Mouse (Mus musculus): ENCODE data around the gene Ccdc92. TPM values are rescaled to one million over a fixed set of nuclear protein-coding genes. Genes with fewer than 3 reads are reported as not detected.

Ccdc92 gene
- polyA plus RNA-seq, 1 experiment from 2014 or later: 10.1 TPM

GRCm38 (mm10) chr5:124830331-124830730, 31.9 kb downstream of the Ccdc92 start:
- WGBS: 87% methylated on average over 12 of the region's 12 CpGs
- no peak for ATAC-seq (ENCODE audit: low read depth)

GRCm38 (mm10) chr5:124822128-124822894, 39.9 kb downstream of the Ccdc92 start:
- no peak overlapping the region for H3K9ac ChIP-seq (ENCODE audit: low read depth, low read length)
- no peak overlapping the region for H3K27ac ChIP-seq (replicated peaks; ENCODE audit: low read depth, low read length)
- no peaks in the 10 kb centered on the region for H3K36me3 ChIP-seq (ENCODE audit: control insufficient read depth, insufficient read depth, low read length)
- H3K4me3 ChIP-seq (ENCODE audit: low read depth, low read length): no peak overlapping the region
- no peaks in the 10 kb centered on the region for H3K9me3 ChIP-seq (ENCODE audit: control insufficient read depth, low read length)
- DNase-seq (ENCODE audit: low spot score) (peak; percentile 64), ATAC-seq (ENCODE audit: low read depth) (peak; percentile 60; the same call in 1 of the 2 replicates)
- peak overlapping the region; percentile 10; the same call in 1 of the 2 replicates for H3K4me2 ChIP-seq (ENCODE audit: low read depth, low read length)
- peaks cover 3% of the 10 kb centered on the region for H3K4me1 ChIP-seq (ENCODE audit: control insufficient read depth, insufficient read depth, low read length)
- no peaks in the 10 kb centered on the region for H3K27me3 ChIP-seq (replicated peaks; ENCODE audit: control insufficient read depth, insufficient read depth, low read length)
- WGBS: 60% methylated on average over 18 of the region's 18 CpGs

More at GRCm38 (mm10) chr5:124830331-124830730, 31.9 kb downstream of the Ccdc92 start:
- Histone ChIP-seq H3K4me2 (ENCODE audit: low read depth, low read length) (no peak overlapping the region), H3K36me3 (ENCODE audit: control insufficient read depth, insufficient read depth, low read length) (no peaks in the 10 kb centered on the region), H3K4me1 (ENCODE audit: control insufficient read depth, insufficient read depth, low read length) (no peaks in the 10 kb centered on the region), H3K4me3 (ENCODE audit: low read depth, low read length) (no peak overlapping the region), H3K27ac (replicated peaks; ENCODE audit: low read depth, low read length) (no peak overlapping the region), H3K27me3 (replicated peaks; ENCODE audit: control insufficient read depth, insufficient read depth, low read length) (no peaks in the 10 kb centered on the region), H3K9ac (ENCODE audit: low read depth, low read length) (no peak overlapping the region), H3K9me3 (ENCODE audit: control insufficient read depth, low read length) (no peaks in the 10 kb centered on the region)
- no peak for DNase-seq (ENCODE audit: low spot score)

- no peak overlapping the region for H3K4me2 ChIP-seq (ENCODE audit: low read depth, low read length)
- peaks cover 3% of the 10 kb centered on the region; the same call in 1 of the 2 replicates for H3K4me1 ChIP-seq (ENCODE audit: control insufficient read depth, insufficient read depth, low read length)
- no peaks in the 10 kb centered on the region for H3K36me3 ChIP-seq (ENCODE audit: control insufficient read depth, insufficient read depth, low read length)
- H3K27me3 ChIP-seq (replicated peaks; ENCODE audit: control insufficient read depth, insufficient read depth, low read length): no peaks in the 10 kb centered on the region
- no peak overlapping the region for H3K4me3 ChIP-seq (ENCODE audit: low read depth, low read length)
- WGBS: 79% methylated on average over 15 of the region's 15 CpGs
- no peak overlapping the region for H3K9ac ChIP-seq (ENCODE audit: low read depth, low read length)
- DNase-seq (ENCODE audit: low spot score): no peak
- no peak overlapping the region for H3K27ac ChIP-seq (replicated peaks; ENCODE audit: low read depth, low read length)
- H3K9me3 ChIP-seq (ENCODE audit: control insufficient read depth, low read length): no peaks in the 10 kb centered on the region
- ATAC-seq (ENCODE audit: low read depth): no peak
Observed at GRCm38 (mm10) chr5:124817050-124817449, 45.2 kb downstream of the Ccdc92 start.

- Histone ChIP-seq H3K9me3 (ENCODE audit: control insufficient read depth, low read length) (no peaks in the 10 kb centered on the region), H3K4me3 (ENCODE audit: low read depth, low read length) (no peak overlapping the region), H3K4me1 (ENCODE audit: control insufficient read depth, insufficient read depth, low read length) (no peaks in the 10 kb centered on the region), H3K4me2 (ENCODE audit: low read depth, low read length) (no peak overlapping the region), H3K9ac (ENCODE audit: low read depth, low read length) (no peak overlapping the region), H3K36me3 (ENCODE audit: control insufficient read depth, insufficient read depth, low read length) (no peaks in the 10 kb centered on the region), H3K27ac (replicated peaks; ENCODE audit: low read depth, low read length) (no peak overlapping the region), H3K27me3 (replicated peaks; ENCODE audit: control insufficient read depth, insufficient read depth, low read length) (no peaks in the 10 kb centered on the region)
- 47% methylated on average over 4 of the region's 5 CpGs for WGBS
- no peak for ATAC-seq (ENCODE audit: low read depth)
- DNase-seq (ENCODE audit: low spot score): peak; percentile 19
Observed at GRCm38 (mm10) chr5:124814797-124815196, 47.4 kb downstream of the Ccdc92 start.

DNA sequence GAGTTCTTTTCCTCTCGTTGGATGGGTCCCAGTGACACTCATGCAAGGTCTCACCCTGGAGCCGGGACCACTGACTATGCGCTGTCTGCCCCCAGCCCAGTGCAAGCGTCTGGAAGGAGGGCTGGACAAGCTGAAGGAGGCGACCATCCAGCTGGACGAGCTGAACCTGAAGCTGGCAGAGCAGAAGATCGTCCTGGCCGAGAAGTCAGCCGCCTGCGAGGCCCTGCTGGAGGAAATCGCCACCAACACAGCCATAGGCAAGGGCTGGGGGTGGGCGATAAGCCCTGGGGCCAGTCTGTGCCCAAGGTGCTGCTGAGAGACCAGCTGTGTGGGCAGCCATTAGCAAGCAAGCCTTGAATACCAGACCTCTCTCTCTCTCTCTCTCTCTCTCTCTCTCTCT, 49.8 kb downstream of the Ccdc92 start:
- WGBS: 81% methylated on average over 12 of the region's 12 CpGs
- DNase-seq (ENCODE audit: low spot score) (no peak), ATAC-seq (ENCODE audit: low read depth) (no peak)
- H3K27me3 ChIP-seq (replicated peaks; ENCODE audit: control insufficient read depth, insufficient read depth, low read length): no peaks in the 10 kb centered on the region
- H3K9ac ChIP-seq (ENCODE audit: low read depth, low read length): no peak overlapping the region
- no peak overlapping the region for H3K4me3 ChIP-seq (ENCODE audit: low read depth, low read length)
- no peak overlapping the region for H3K27ac ChIP-seq (replicated peaks; ENCODE audit: low read depth, low read length)
- H3K4me1 ChIP-seq (ENCODE audit: control insufficient read depth, insufficient read depth, low read length): no peaks in the 10 kb centered on the region
- H3K9me3 ChIP-seq (ENCODE audit: control insufficient read depth, low read length): no peaks in the 10 kb centered on the region
- no peaks in the 10 kb centered on the region for H3K36me3 ChIP-seq (ENCODE audit: control insufficient read depth, insufficient read depth, low read length)
- no peak overlapping the region for H3K4me2 ChIP-seq (ENCODE audit: low read depth, low read length)

GRCm38 (mm10) chr5:124809708-124810366, 52.4 kb downstream of the Ccdc92 start:
- ATAC-seq (ENCODE audit: low read depth) (no peak), DNase-seq (ENCODE audit: low spot score) (no peak)
- Histone ChIP-seq H3K4me3 (ENCODE audit: low read depth, low read length) (no peak overlapping the region), H3K9ac (ENCODE audit: low read depth, low read length) (no peak overlapping the region), H3K36me3 (ENCODE audit: control insufficient read depth, insufficient read depth, low read length) (no peaks in the 10 kb centered on the region), H3K27ac (replicated peaks; ENCODE audit: low read depth, low read length) (no peak overlapping the region), H3K9me3 (ENCODE audit: control insufficient read depth, low read length) (no peaks in the 10 kb centered on the region), H3K27me3 (replicated peaks; ENCODE audit: control insufficient read depth, insufficient read depth, low read length) (no peaks in the 10 kb centered on the region), H3K4me1 (ENCODE audit: control insufficient read depth, insufficient read depth, low read length) (no peaks in the 10 kb centered on the region), H3K4me2 (ENCODE audit: low read depth, low read length) (no peak overlapping the region)
- 70% methylated on average over 4 of the region's 4 CpGs for WGBS

- Histone ChIP-seq H3K36me3 (ENCODE audit: control insufficient read depth, insufficient read depth, low read length) (no peaks in the 10 kb centered on the region), H3K4me1 (ENCODE audit: control insufficient read depth, insufficient read depth, low read length) (no peaks in the 10 kb centered on the region), H3K9ac (ENCODE audit: low read depth, low read length) (no peak overlapping the region), H3K4me3 (ENCODE audit: low read depth, low read length) (no peak overlapping the region), H3K4me2 (ENCODE audit: low read depth, low read length) (no peak overlapping the region), H3K27me3 (replicated peaks; ENCODE audit: control insufficient read depth, insufficient read depth, low read length) (no peaks in the 10 kb centered on the region), H3K9me3 (ENCODE audit: control insufficient read depth, low read length) (0 out of 2 replicates have a peak, but pooled peaks cover 3% of the 10 kb centered on the region), H3K27ac (replicated peaks; ENCODE audit: low read depth, low read length) (no peak overlapping the region)
- no peak for DNase-seq (ENCODE audit: low spot score)
- 75% methylated on average over 7 of the region's 7 CpGs for WGBS
- no peak for ATAC-seq (ENCODE audit: low read depth)
Observed at GRCm38 (mm10) chr5:124792112-124792511, 70.1 kb downstream of the Ccdc92 start.

GRCm38 (mm10) chr5:124785650-124786049, 76.6 kb downstream of the Ccdc92 start:
- H3K27ac ChIP-seq (replicated peaks; ENCODE audit: low read depth, low read length): no peak overlapping the region
- H3K4me2 ChIP-seq (ENCODE audit: low read depth, low read length): no peak overlapping the region
- ATAC-seq (ENCODE audit: low read depth) (no peak), DNase-seq (ENCODE audit: low spot score) (no peak)
- no peaks in the 10 kb centered on the region for H3K27me3 ChIP-seq (replicated peaks; ENCODE audit: control insufficient read depth, insufficient read depth, low read length)
- H3K4me3 ChIP-seq (ENCODE audit: low read depth, low read length): no peak overlapping the region
- H3K9ac ChIP-seq (ENCODE audit: low read depth, low read length): no peak overlapping the region
- WGBS: 82% methylated on average over 7 of the region's 7 CpGs
- peaks cover 9% of the 10 kb centered on the region; the same call in 1 of the 2 replicates for H3K9me3 ChIP-seq (ENCODE audit: control insufficient read depth, low read length)
- no peaks in the 10 kb centered on the region for H3K36me3 ChIP-seq (ENCODE audit: control insufficient read depth, insufficient read depth, low read length)
- no peaks in the 10 kb centered on the region for H3K4me1 ChIP-seq (ENCODE audit: control insufficient read depth, insufficient read depth, low read length)
